ENCODE assay signal across 12 mouse cellular contexts in the genomic region with DNA sequence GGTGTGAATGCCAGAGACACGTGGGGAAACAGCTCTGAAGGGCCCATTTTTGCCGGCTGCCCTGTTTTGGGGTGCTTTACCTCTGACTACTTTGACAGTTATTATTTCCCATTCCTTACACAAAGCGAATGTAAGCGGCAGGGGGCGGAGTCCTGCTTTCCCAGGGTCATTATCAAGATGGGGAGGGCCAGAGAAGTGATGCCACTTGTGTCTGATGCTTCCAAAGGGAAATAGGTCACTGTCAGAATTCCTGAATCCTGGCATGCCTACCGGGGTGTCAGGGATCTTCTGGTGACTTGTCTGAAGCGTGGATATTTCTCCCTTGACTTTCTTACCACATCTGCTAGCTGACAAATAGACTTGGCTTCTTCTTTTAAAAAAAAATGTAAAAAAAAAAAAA.
DNase-seq lines count a peak whose midpoint lies in the region; ATAC-seq and TF ChIP-seq lines count a peak whose summit lies in the region.
"Had no signal": no experiment of that assay in that cellular context is flagged by ENCODE, and none has a peak within 500 bp of the region (broad histone marks: within the 10 kb centered on the region; RNA-seq: fewer than 3 reads in every experiment).

No protein-coding gene starts in this region.

- peaks cover 66% of the 10 kb centered on the region for H3K27me3 ChIP-seq in heart, embryonic 12.5 days (replicated peaks)
- peaks cover 93% of the 10 kb centered on the region for H3K27me3 ChIP-seq in heart, embryonic 10.5 days (ENCODE audit: insufficient read depth, poor library complexity, severe bottlenecking)
- peaks cover 57% of the 10 kb centered on the region for H3K27me3 ChIP-seq in forebrain, embryonic 10.5 days (ENCODE audit: poor library complexity, severe bottlenecking)
- H3K27me3 ChIP-seq in limb, embryonic 14.5 days (ENCODE audit: control insufficient read depth, insufficient read depth, low read length): peaks cover 43% of the 10 kb centered on the region

- DNase-seq in heart, embryonic 10.5 days (ENCODE audit: low spot score): no peak
- peak; percentile 63 for DNase-seq in Muller cell, postnatal 12 days (ENCODE audit: inconsistent ontology term)
- DNase-seq in forebrain, embryonic 10.5 days (ENCODE audit: extremely low spot score, low spot score): no peak
- DNase-seq in limb, embryonic 14.5 days (ENCODE audit: low spot score): no peak
- DNase-seq in gastrocnemius, adult 8-10 months (ENCODE audit: low spot score in 2 of 2): no peak
- no peak for DNase-seq in embryo, embryonic 10 days (ENCODE audit: low spot score)
- DNase-seq: liver; thymus, adult 2 months had no signal

- H3K4me2 ChIP-seq in heart, embryonic 12.5 days: peak overlapping the region; percentile 68
- peak overlapping the region; percentile 47 for H3K4me2 ChIP-seq in limb, embryonic 14.5 days (replicated peaks; ENCODE audit: low read depth, low read length, severe bottlenecking)

- H3K36me3 ChIP-seq in heart, embryonic 12.5 days: no peaks in the 10 kb centered on the region
- H3K36me3 ChIP-seq in heart, embryonic 10.5 days: no peaks in the 10 kb centered on the region
- H3K36me3 ChIP-seq in forebrain, embryonic 10.5 days (replicated peaks): no peaks in the 10 kb centered on the region
- no peaks in the 10 kb centered on the region for H3K36me3 ChIP-seq in limb, embryonic 14.5 days (ENCODE audit: control insufficient read depth, insufficient read depth, low read length)

- no peak overlapping the region for H3K4me3 ChIP-seq in heart, embryonic 12.5 days
- H3K4me3 ChIP-seq in heart, embryonic 10.5 days: no peak overlapping the region
- peak overlapping the region; percentile 51; the same call in 1 of the 2 replicates for H3K4me3 ChIP-seq in forebrain, embryonic 10.5 days
- H3K4me3 ChIP-seq in limb, embryonic 14.5 days (replicated peaks; ENCODE audit: low read length): no peak overlapping the region
- H3K4me3 ChIP-seq: megakaryocyte, embryonic 14.5 days had no signal

- TF ChIP-seq POLR2A in limb, embryonic 14.5 days (IDR thresholded peaks at IDR 0.05; ENCODE audit: borderline replicate concordance, extremely low read depth, insufficient read depth, insufficient read length): no peak

- no peak for ATAC-seq in heart, embryonic 12.5 days (ENCODE audit: insufficient number of reproducible peaks, low FRiP score)
- no peak for ATAC-seq in limb, embryonic 14.5 days (ENCODE audit: low FRiP score, low read depth)
- no peak for ATAC-seq in erythroblast, adult 5-6 weeks (replicated peaks; ENCODE audit: low FRiP score, poor library complexity, severe bottlenecking)
- ATAC-seq: CD4-positive, CD25-positive, alpha-beta regulatory T cell, adult 4 months had no signal

- H3K27ac ChIP-seq in heart, embryonic 12.5 days (ENCODE audit: poor library complexity, severe bottlenecking): no peak overlapping the region
- H3K27ac ChIP-seq in heart, embryonic 10.5 days: no peak overlapping the region
- H3K27ac ChIP-seq in forebrain, embryonic 10.5 days: no peak overlapping the region
- no peak overlapping the region for H3K27ac ChIP-seq in limb, embryonic 14.5 days (replicated peaks; ENCODE audit: low read depth, low read length)

- WGBS in heart, embryonic 12.5 days: 21% methylated on average over 7 of the region's 7 CpGs
- WGBS in heart, embryonic 10.5 days: 24% methylated on average over 7 of the region's 7 CpGs
- 35% methylated on average over 7 of the region's 7 CpGs for WGBS in forebrain, embryonic 10.5 days
- 29% methylated on average over 7 of the region's 7 CpGs for WGBS in limb, embryonic 14.5 days

- peaks cover 19% of the 10 kb centered on the region for H3K4me1 ChIP-seq in heart, embryonic 12.5 days (replicated peaks)
- peaks cover 15% of the 10 kb centered on the region for H3K4me1 ChIP-seq in heart, embryonic 10.5 days
- peaks cover 19% of the 10 kb centered on the region for H3K4me1 ChIP-seq in forebrain, embryonic 10.5 days
- no peaks in the 10 kb centered on the region for H3K4me1 ChIP-seq in limb, embryonic 14.5 days (ENCODE audit: control insufficient read depth, insufficient read depth, low read length)
- H3K4me1 ChIP-seq: megakaryocyte, embryonic 14.5 days had no signal

- H3K9me3 ChIP-seq in heart, embryonic 12.5 days (replicated peaks): no peaks in the 10 kb centered on the region
- no peaks in the 10 kb centered on the region for H3K9me3 ChIP-seq in heart, embryonic 10.5 days
- no peaks in the 10 kb centered on the region for H3K9me3 ChIP-seq in forebrain, embryonic 10.5 days
- no peaks in the 10 kb centered on the region for H3K9me3 ChIP-seq in limb, embryonic 14.5 days (ENCODE audit: control insufficient read depth, low read length)
- H3K9me3 ChIP-seq: megakaryocyte, embryonic 14.5 days had no signal

- H3K9ac ChIP-seq in heart, embryonic 12.5 days: no peak overlapping the region
- no peak overlapping the region for H3K9ac ChIP-seq in limb, embryonic 14.5 days (ENCODE audit: low read depth, low read length, severe bottlenecking)
